Mouse (Mus musculus) olfactory bulb, adult 2 months (tissue): Measurements from ENCODE around the gene Zfhx3. TPM values are rescaled to one million over a fixed set of nuclear protein-coding genes. Genes with fewer than 3 reads are reported as not detected.

ENCODE experiments used
- H3K27ac ChIP-seq: fragments of 200-500 bp; 2 replicates; pipeline ENCODE4 v1.5.1; 2012; ENCODE audit warnings: low read depth, low read length; ENCODE audit not compliant: insufficient read depth
- H3K4me1 ChIP-seq: fragments of 200-500 bp; 2 replicates; pipeline ENCODE4 v1.6.1; 2012; ENCODE audit warnings: low read length; ENCODE audit not compliant: control insufficient read depth, insufficient read depth
- H3K4me3 ChIP-seq: fragments of 200-500 bp; 2 replicates; pipeline ENCODE4 v1.5.1; 2012; ENCODE audit warnings: mild to moderate bottlenecking, low read depth, low read length, moderate library complexity; ENCODE audit not compliant: insufficient read depth
- CTCF ChIP-seq: fragments of 200-500 bp; IDR thresholded peaks from 2 replicates; pipeline ENCODE4 v1.5.1; 2012; ENCODE audit warnings: low read depth, mild to moderate bottlenecking, low read length, moderate library complexity; ENCODE audit not compliant: insufficient read depth
- POLR2A ChIP-seq: fragments of 200-500 bp; IDR thresholded peaks from 2 replicates; pipeline ENCODE4 v1.6.1; 2012; ENCODE audit warnings: mild to moderate bottlenecking, low read depth, low read length, moderate library complexity; ENCODE audit not compliant: insufficient read depth
- WGBS: fragments of 180-500 bp; shearing (Covaris S2); methylation state at CpG from one replicate; pipeline ENCODE4 v1.1.7; 2018; 5-methylcytosine and 5-hydroxymethylcytosine counted together
- polyA plus RNA-seq: library from polyadenylated mRNA; stranded (reverse); fragments of >200 nt; gene quantifications from 2 replicates; pipeline ENCODE4 v1.2.4, GENCODE M21; 2012; ENCODE audit warnings: low replicate concordance; ENCODE audit not compliant: missing spikeins, insufficient read depth, insufficient read length

The Zfhx3 gene
- polyA plus RNA-seq, 1 experiment, result not detected

- TF ChIP-seq CTCF (no peak), POLR2A (no peak)
- no peak overlapping the region for H3K27ac ChIP-seq
- no peak overlapping the region for H3K4me3 ChIP-seq
- no peaks in the 10 kb centered on the region for H3K4me1 ChIP-seq
- 78% methylated on average over 9 of the region's 9 CpGs for WGBS
These were observed 652.6 kb downstream of the Zfhx3 start for GRCm38 (mm10) chr8:108595061-108595419.

- TF ChIP-seq CTCF (no peak), POLR2A (no peak)
- Histone ChIP-seq H3K4me3 (no peak overlapping the region), H3K27ac (no peak overlapping the region), H3K4me1 (no peaks in the 10 kb centered on the region)
- WGBS, result 91% methylated on average over 19 of the region's 19 CpGs
These were observed 653.5 kb downstream of the Zfhx3 start for GRCm38 (mm10) chr8:108595721-108596495.

- H3K4me1 ChIP-seq, result no peaks in the 10 kb centered on the region
- 71% methylated on average over 8 of the region's 8 CpGs for WGBS
- H3K4me3 ChIP-seq, result no peak overlapping the region
- TF ChIP-seq POLR2A, result no peak
- TF ChIP-seq CTCF, result no peak
- no peak overlapping the region for H3K27ac ChIP-seq
These were observed 656.6 kb downstream of the Zfhx3 start for GRCm38 (mm10) chr8:108599003-108599402.

DNA sequence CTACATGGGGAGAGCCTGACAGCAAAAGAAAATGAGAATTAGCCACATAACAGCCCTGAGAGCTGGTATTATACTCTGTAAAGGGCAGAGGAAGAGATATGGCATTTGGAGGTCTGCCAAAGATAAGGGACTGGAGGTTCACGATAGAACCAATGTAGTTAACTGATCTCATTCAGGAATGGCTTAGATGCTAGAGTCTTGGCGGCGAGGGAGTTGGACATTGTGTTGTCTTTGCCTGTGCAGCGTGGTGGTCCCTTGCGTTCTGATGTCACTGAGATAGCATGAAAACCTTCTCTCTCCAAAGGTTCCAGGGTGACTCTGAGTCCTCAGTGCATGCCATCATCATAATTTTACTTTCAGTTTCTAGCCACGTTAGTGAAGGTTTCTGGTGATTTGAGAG lies 657.1 kb downstream of the Zfhx3 start:
- Histone ChIP-seq H3K27ac (no peak overlapping the region), H3K4me3 (no peak overlapping the region), H3K4me1 (no peaks in the 10 kb centered on the region)
- WGBS, result 84% methylated on average over 6 of the region's 6 CpGs
- TF ChIP-seq POLR2A, result no peak
- no peak for TF ChIP-seq CTCF

DNA sequence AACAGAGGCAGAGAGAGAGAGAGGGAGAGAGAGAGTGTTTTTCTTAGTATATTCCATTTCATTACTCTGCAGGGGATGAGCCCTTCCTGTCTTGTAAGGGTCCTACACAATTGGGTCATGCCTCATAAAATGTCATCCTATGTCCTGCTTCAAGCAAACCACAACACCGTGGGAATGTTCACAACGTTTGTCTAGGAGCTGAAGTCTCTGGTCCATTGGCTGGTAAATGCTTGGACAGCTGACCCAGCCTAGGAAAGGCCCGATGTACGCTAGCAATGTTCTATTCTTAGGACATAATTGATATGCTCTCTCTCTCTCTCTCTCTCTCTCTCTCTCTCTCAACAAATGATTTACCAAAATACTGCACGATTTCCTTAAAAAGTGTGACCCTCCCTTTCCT lies 666.2 kb downstream of the Zfhx3 start:
- Histone ChIP-seq H3K4me3 (no peak overlapping the region), H3K4me1 (peaks cover 4% of the 10 kb centered on the region), H3K27ac (no peak overlapping the region)
- 66% methylated on average over 5 of the region's 5 CpGs for WGBS
- TF ChIP-seq POLR2A (no peak), CTCF (no peak)

DNA sequence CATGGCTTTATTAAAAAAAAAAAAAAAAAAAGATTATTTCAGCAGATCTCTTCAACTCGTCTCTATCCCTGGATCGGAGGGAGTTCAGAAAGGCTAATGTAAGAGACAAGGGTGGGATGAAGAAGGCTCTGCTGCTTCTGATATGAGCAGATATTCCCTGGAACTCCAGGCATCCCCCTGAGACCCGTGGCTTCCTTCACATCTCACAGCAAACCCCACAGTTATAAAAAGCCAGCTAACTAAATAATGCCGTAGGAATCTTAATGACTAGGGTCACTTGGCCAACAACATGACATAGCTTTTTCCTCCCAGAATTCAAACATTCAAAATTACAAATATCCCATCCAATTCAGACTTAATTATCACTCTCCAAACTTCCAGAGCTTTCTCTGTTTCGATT lies 666.7 kb downstream of the Zfhx3 start:
- H3K4me3 ChIP-seq, result no peak overlapping the region
- H3K27ac ChIP-seq, result no peak overlapping the region
- TF ChIP-seq POLR2A (no peak), CTCF (no peak)
- 48% methylated on average over 5 of the region's 5 CpGs for WGBS
- peaks cover 4% of the 10 kb centered on the region for H3K4me1 ChIP-seq

GRCm38 (mm10) chr8:108611141-108611674 lies 668.8 kb downstream of the Zfhx3 start:
- no peak overlapping the region for H3K27ac ChIP-seq
- WGBS, result 94% methylated on average over 9 of the region's 9 CpGs
- H3K4me3 ChIP-seq, result no peak overlapping the region
- H3K4me1 ChIP-seq, result peaks cover 4% of the 10 kb centered on the region
- TF ChIP-seq POLR2A (no peak), CTCF (no peak)

GRCm38 (mm10) chr8:108611792-108612413 lies 669.5 kb downstream of the Zfhx3 start:
- WGBS, result 77% methylated on average over 11 of the region's 11 CpGs
- no peak for TF ChIP-seq POLR2A
- TF ChIP-seq CTCF, result no peak
- Histone ChIP-seq H3K4me3 (no peak overlapping the region), H3K27ac (no peak overlapping the region), H3K4me1 (peaks cover 4% of the 10 kb centered on the region)

DNA sequence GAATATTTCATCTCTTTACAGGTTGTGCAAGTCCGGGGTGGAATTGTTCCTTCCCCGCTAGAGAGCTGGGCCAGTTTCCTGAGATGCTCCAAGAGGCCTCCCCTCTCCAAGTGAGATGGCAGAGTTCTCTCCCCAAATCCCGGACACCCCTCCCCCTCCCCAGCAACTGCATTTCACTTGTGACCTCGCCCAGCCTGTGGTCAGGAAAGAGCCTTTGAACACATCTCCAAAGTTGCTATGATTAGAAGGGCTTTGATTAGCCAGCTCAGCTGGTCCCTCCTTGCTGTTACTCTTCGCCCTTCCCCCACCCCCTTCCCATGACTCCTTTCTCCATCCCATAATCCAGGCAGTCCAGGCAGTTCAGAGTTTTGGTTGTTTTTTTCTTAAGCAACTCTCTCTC lies 670.4 kb downstream of the Zfhx3 start:
- H3K4me3 ChIP-seq, result no peak overlapping the region
- 49% methylated on average over 5 of the region's 5 CpGs for WGBS
- no peak overlapping the region for H3K27ac ChIP-seq
- H3K4me1 ChIP-seq, result peaks cover 4% of the 10 kb centered on the region
- TF ChIP-seq POLR2A (no peak), CTCF (no peak)

- 58% methylated on average over 2 of the region's 2 CpGs for WGBS
- H3K4me3 ChIP-seq, result no peak overlapping the region
- H3K27ac ChIP-seq, result no peak overlapping the region
- TF ChIP-seq CTCF (no peak), POLR2A (no peak)
- H3K4me1 ChIP-seq, result peaks cover 4% of the 10 kb centered on the region
These were observed 670.8 kb downstream of the Zfhx3 start for GRCm38 (mm10) chr8:108613280-108613679.
